Mouse (Mus musculus) liver, embryonic 14.5 days (tissue): ENCODE results near the gene Agtrap.

Experiments
- CTCF ChIP-seq: IDR thresholded peaks from 2 replicates; pipeline ENCODE4 v1.5.1; 2016; ENCODE audit warnings: antibody characterized with exemption, low read depth, control low read depth
- EP300 ChIP-seq: IDR thresholded peaks from 2 replicates; pipeline ENCODE4 v1.6.1; 2016; ENCODE audit warnings: antibody characterized with exemption, low read depth

GRCm38 (mm10) chr4:148117392-148117791, 29.6 kb upstream of the Agtrap start:
- peak; percentile 66 for TF ChIP-seq CTCF
- TF ChIP-seq EP300: no peak
